Comparison of ENCODE assay signal across 13 mouse cellular contexts in the genomic region with DNA sequence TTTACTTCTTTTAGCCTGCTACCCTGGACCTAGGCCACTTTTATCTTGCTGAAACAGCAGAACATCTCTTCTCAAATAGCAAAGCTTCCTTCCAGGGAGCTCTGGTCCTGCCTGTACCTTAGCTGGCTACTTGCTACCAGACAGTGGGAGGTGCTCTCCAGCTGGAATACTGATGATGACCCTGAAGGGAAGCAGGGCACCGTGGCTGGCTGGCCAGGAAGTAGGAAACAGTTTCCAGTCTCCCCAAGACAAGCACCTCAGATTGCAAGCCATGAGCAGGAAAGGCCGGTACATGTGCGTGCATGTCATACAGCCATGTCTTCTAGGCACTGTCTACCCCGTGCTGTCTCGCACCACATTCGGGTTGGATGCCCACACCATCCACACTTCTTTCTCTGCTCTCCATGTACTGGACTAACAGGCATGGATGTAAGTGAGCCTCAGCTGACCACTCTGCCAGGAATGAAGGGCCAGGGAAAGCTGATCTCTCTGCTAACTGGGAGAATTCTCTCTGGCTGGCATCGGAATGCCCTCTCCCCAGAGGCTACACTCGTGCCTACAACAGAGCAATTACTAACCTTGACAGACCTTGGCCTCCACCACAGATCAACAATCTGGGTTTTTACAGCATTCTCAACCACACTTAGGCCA. TPM values are rescaled to one million over a fixed set of nuclear protein-coding genes. Genes with fewer than 3 reads are reported as not detected.
DNase-seq lines count a peak whose midpoint lies in the region; ATAC-seq and TF ChIP-seq lines count a peak whose summit lies in the region.
"Had no signal": no experiment of that assay in that cellular context is flagged by ENCODE, and none has a peak within 500 bp of the region (broad histone marks: within the 10 kb centered on the region; RNA-seq: fewer than 3 reads in every experiment).

No protein-coding gene starts in this region.

- TF ChIP-seq CTCF in heart, adult 2 months (IDR thresholded peaks at IDR 0.05) = no peak
- no peak for TF ChIP-seq CTCF in kidney, postnatal 0 days (IDR thresholded peaks at IDR 0.05; ENCODE audit: low read depth)

- 61% methylated on average over 8 of the region's 8 CpGs for WGBS in heart, embryonic 11.5 days (ENCODE audit: insufficient replicate concordance)
- 58% methylated on average over 8 of the region's 8 CpGs for WGBS in heart, adult 2 months
- 47% methylated on average over 8 of the region's 8 CpGs for WGBS in kidney, postnatal 0 days

- H3K36me3 ChIP-seq in heart, embryonic 11.5 days (ENCODE audit: control insufficient read depth, insufficient read depth, low read length) = no peaks in the 10 kb centered on the region
- peaks cover 3% of the 10 kb centered on the region; the same call in 1 of the 2 replicates for H3K36me3 ChIP-seq in heart, adult 2 months (ENCODE audit: control insufficient read depth, insufficient read depth, low read length)
- H3K36me3 ChIP-seq in kidney, postnatal 0 days (ENCODE audit: insufficient read depth, low read length) = no peaks in the 10 kb centered on the region
- H3K36me3 ChIP-seq: liver, embryonic 12.5 days had no signal

- peaks cover 9% of the 10 kb centered on the region for H3K4me1 ChIP-seq in heart, embryonic 11.5 days (ENCODE audit: control insufficient read depth, insufficient read depth, low read length)
- peaks cover 8% of the 10 kb centered on the region for H3K4me1 ChIP-seq in heart, adult 2 months (ENCODE audit: control insufficient read depth, insufficient read depth, low read length)
- peaks cover 6% of the 10 kb centered on the region for H3K4me1 ChIP-seq in brown adipose tissue, adult 24 weeks (ENCODE audit: control insufficient read depth, insufficient read depth, insufficient read length, low read length)
- peaks cover 16% of the 10 kb centered on the region for H3K4me1 ChIP-seq in kidney, postnatal 0 days (replicated peaks; ENCODE audit: insufficient read depth, low read length)
- H3K4me1 ChIP-seq: liver, embryonic 12.5 days had no signal

- no peak for TF ChIP-seq POLR2A in heart, adult 2 months (IDR thresholded peaks at IDR 0.05; ENCODE audit: insufficient read depth, low read depth, low read length)

- no peaks in the 10 kb centered on the region for H3K27me3 ChIP-seq in heart, embryonic 11.5 days (ENCODE audit: control insufficient read depth, insufficient read depth, low read length)
- H3K27me3 ChIP-seq in heart, adult 2 months (ENCODE audit: control insufficient read depth, insufficient read depth, low read length) = no peaks in the 10 kb centered on the region
- H3K27me3 ChIP-seq in kidney, postnatal 0 days (ENCODE audit: insufficient read depth, low read length) = no peaks in the 10 kb centered on the region
- H3K27me3 ChIP-seq: liver, embryonic 12.5 days had no signal

- no peak overlapping the region for H3K4me3 ChIP-seq in heart, embryonic 11.5 days (ENCODE audit: low read depth, low read length)
- no peak overlapping the region for H3K4me3 ChIP-seq in heart, adult 2 months
- no peak overlapping the region for H3K4me3 ChIP-seq in brown adipose tissue, adult 24 weeks (ENCODE audit: insufficient read depth, low read depth, low read length)
- no peak overlapping the region for H3K4me3 ChIP-seq in kidney, postnatal 0 days (replicated peaks; ENCODE audit: low read depth, low read length)
- H3K4me3 ChIP-seq: liver, embryonic 12.5 days had no signal

- no peak for DNase-seq in heart, adult 2 months
- DNase-seq in gastrocnemius, postnatal 10 days = peak; percentile 20
- peak; percentile 68 for DNase-seq in kidney, postnatal 0 days (ENCODE audit: low spot score)
- no peak for DNase-seq in urinary bladder, adult 2 months (ENCODE audit: low spot score)
- no peak for DNase-seq in cerebellum, adult 11 months
- DNase-seq: cerebellum, adult 18-20 months; embryo, embryonic 11 days; right cerebral cortex, postnatal 4 days had no signal

- no peak for ATAC-seq in heart, embryonic 11.5 days (replicated peaks; ENCODE audit: insufficient number of reproducible peaks, low FRiP score, low TSS enrichment)
- ATAC-seq in kidney, postnatal 0 days (replicated peaks; ENCODE audit: low FRiP score, low read depth) = peak; percentile 21; the same call in 1 of the 2 replicates
- ATAC-seq: CD4-positive, CD25-positive, alpha-beta regulatory T cell, adult 4 months; liver, embryonic 12.5 days had no signal

- no peak overlapping the region for H3K9ac ChIP-seq in heart, embryonic 11.5 days (ENCODE audit: low read depth, low read length)
- H3K9ac ChIP-seq in heart, adult 2 months (ENCODE audit: low read depth, low read length) = no peak overlapping the region
- H3K9ac ChIP-seq in kidney, postnatal 0 days (ENCODE audit: low read depth, low read length) = no peak overlapping the region
- H3K9ac ChIP-seq: liver, embryonic 12.5 days had no signal

- no peak overlapping the region for H3K4me2 ChIP-seq in heart, embryonic 11.5 days
- H3K4me2 ChIP-seq in kidney, postnatal 0 days (ENCODE audit: low read length) = no peak overlapping the region
- H3K4me2 ChIP-seq: liver, embryonic 12.5 days had no signal

- intact Hi-C loops in heart, adult 2 months (cut with DNase I) = loop anchor here (2.0 kb wide), 1 partner anchor 13 kb away; no protein-coding TSS in a partner anchor

- H3K27ac ChIP-seq in heart, embryonic 11.5 days (ENCODE audit: low read depth, low read length) = peak overlapping the region; percentile 35; the same call in 1 of the 2 replicates
- no peak overlapping the region for H3K27ac ChIP-seq in heart, adult 2 months
- H3K27ac ChIP-seq in brown adipose tissue, adult 24 weeks (replicated peaks; ENCODE audit: low read depth, low read length) = peak overlapping the region; percentile 89
- H3K27ac ChIP-seq in kidney, postnatal 0 days = peak overlapping the region; percentile 50
- H3K27ac ChIP-seq: liver, embryonic 12.5 days; macrophage had no signal

- no peaks in the 10 kb centered on the region for H3K79me2 ChIP-seq in heart, adult 2 months (replicated peaks; ENCODE audit: control insufficient read depth, insufficient read depth, low read length)

- H3K9me3 ChIP-seq in heart, embryonic 11.5 days (replicated peaks; ENCODE audit: control insufficient read depth, low read length) = no peaks in the 10 kb centered on the region
- no peaks in the 10 kb centered on the region for H3K9me3 ChIP-seq in kidney, postnatal 0 days (replicated peaks; ENCODE audit: low read length)
- H3K9me3 ChIP-seq: liver, embryonic 12.5 days had no signal

- no peak for TF ChIP-seq EP300 in heart, adult 2 months (IDR thresholded peaks at IDR 0.05; ENCODE audit: insufficient read depth, low read depth, low read length)

RNA-seq across cellular contexts. Expression of a gene that starts 17.1 kb away (rescaled TPM):
- 26.0 and 26.8 TPM in 2 replicates for polyA plus RNA-seq in heart, embryonic 11.5 days (2014; fragmentation: Nextera tagmentation; extraction: Ambion mirVana)
- total RNA-seq in heart, adult 2 months (2021) = 10 to 100 TPM; 35.0 to 36.3 TPM
- 9.2 and 19.5 TPM in 2 replicates for polyA plus RNA-seq in heart, adult 2 months (2012; rRNA removed)
- polyA plus RNA-seq in brown adipose tissue, adult 24 weeks (2012; ENCODE audit: insufficient read depth, insufficient read length, missing spikeins) = 9.1 and 11.5 TPM in 2 replicates
- total RNA-seq in gastrocnemius, postnatal 10 days (2021) = 10 to 100 TPM; 53.5 to 60.3 TPM
- 30.4 and 32.5 TPM in 2 replicates for polyA plus RNA-seq in kidney, postnatal 0 days (2015; fragmentation: Nextera tagmentation; extraction: Ambion mirVana)
- 57.1 and 66.5 TPM in 2 replicates for polyA plus RNA-seq in urinary bladder, adult 2 months (2012; rRNA removed)

Comparison
In these comparisons a context has a peak if more than half of its experiments do, and no peak if none do; other contexts are left out.
1. DNase-seq: peak in gastrocnemius, postnatal 10 days (single experiment) and kidney, postnatal 0 days (single experiment); none in heart, adult 2 months (0 of 2), urinary bladder, adult 2 months (single experiment) and cerebellum, adult 11 months (single experiment).